Mouse (Mus musculus) C2C12 (cell line): Measurements from ENCODE around the gene Igfn1. TPM values are rescaled to one million over a fixed set of nuclear protein-coding genes. Genes with fewer than 3 reads are reported as not detected.
A peak's percentile ranks its signal among the peaks of the same experiment; 100 is the strongest.

Experiments
- H3K27me3 ChIP-seq: one replicate; pipeline ENCODE4 v1.6.1; 2011; ENCODE audit not compliant: control insufficient read depth, insufficient read depth, insufficient read length
- H3K36me3 ChIP-seq: one replicate; pipeline ENCODE4 v1.6.1; 2011; ENCODE audit not compliant: control insufficient read depth, insufficient read depth
- H3K4me3 ChIP-seq: one replicate; pipeline ENCODE4 v1.5.1; 2011; ENCODE audit warnings: mild to moderate bottlenecking, control low read depth; ENCODE audit not compliant: poor library complexity, insufficient read depth, severe bottlenecking
- H3K79me2 ChIP-seq: one replicate; pipeline ENCODE4 v1.6.1; 2011; ENCODE audit not compliant: control insufficient read depth, insufficient read depth
- H3K79me3 ChIP-seq: one replicate; pipeline ENCODE4 v1.6.1; 2011; ENCODE audit warnings: low read depth, control low read depth
- H3ac ChIP-seq: one replicate; pipeline ENCODE3; 2011; ENCODE audit warnings: low read depth; ENCODE audit not compliant: control insufficient read depth, insufficient read length
- CEBPB ChIP-seq: IDR thresholded peaks from one replicate; pipeline ENCODE4 v1.6.1; 2011; ENCODE audit warnings: low read depth, mild to moderate bottlenecking, control low read depth, moderate library complexity
- CTCF ChIP-seq: IDR thresholded peaks from one replicate; pipeline ENCODE4 v1.5.1; 2011; ENCODE audit not compliant: control insufficient read depth, insufficient read depth, insufficient read length
- FOSL1 ChIP-seq: IDR thresholded peaks from one replicate; pipeline ENCODE4 v1.8.0; 2011; ENCODE audit warnings: mild to moderate bottlenecking, low read length; ENCODE audit not compliant: poor library complexity, insufficient read depth, severe bottlenecking
- MAX ChIP-seq: IDR thresholded peaks from one replicate; pipeline ENCODE4 v1.6.1; 2011; ENCODE audit warnings: mild to moderate bottlenecking, control low read depth
- MYOD1 ChIP-seq: IDR thresholded peaks from one replicate; pipeline ENCODE4 v1.6.1; 2011; ENCODE audit warnings: low read depth; ENCODE audit not compliant: control insufficient read depth, insufficient read length
- MYOG ChIP-seq: IDR thresholded peaks from one replicate; pipeline ENCODE4 v1.6.1; 2011; ENCODE audit not compliant: control insufficient read depth, insufficient read length; ENCODE audit errors: extremely low read depth
- USF1 ChIP-seq: IDR thresholded peaks from one replicate; pipeline ENCODE4 v1.6.1; 2011; ENCODE audit warnings: low read depth, mild to moderate bottlenecking, control low read depth, moderate library complexity
- polyA plus RNA-seq: library from polyadenylated mRNA; unstranded; fragments of >200 nt; fragmentation: generic; extraction: Trizol; gene quantifications from one replicate; pipeline ENCODE4 v1.2.1, GENCODE M21; 2012; ENCODE audit warnings: missing spikeins

Gene Igfn1
- polyA plus RNA-seq, 1 experiment = 0.06 TPM

DNA sequence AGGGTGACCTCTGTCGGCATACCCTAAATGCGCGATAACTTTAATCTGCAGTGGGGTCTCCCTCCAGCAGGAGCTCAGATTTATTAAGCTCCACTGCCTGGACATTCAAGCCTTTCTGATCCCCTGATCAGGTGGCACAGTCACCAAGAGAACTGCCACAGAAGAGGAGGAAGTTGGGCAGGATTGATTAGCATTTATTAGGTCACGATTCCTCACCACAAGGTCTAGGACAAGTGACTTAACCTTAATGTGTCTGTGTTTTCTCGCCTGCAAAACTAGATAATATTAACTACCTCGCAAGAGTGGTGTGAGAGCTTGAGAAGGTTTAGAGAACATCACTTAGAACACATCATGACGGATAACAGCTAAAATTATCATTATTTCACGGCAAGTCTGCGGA, 41.8 kb upstream of the Igfn1 start:
- Histone ChIP-seq H3K36me3 (no peaks in the 10 kb centered on the region), H3K27me3 (no peaks in the 10 kb centered on the region), H3K79me3 (no peaks in the 10 kb centered on the region), H3ac (no peak overlapping the region), H3K4me3 (no peak overlapping the region), H3K79me2 (no peaks in the 10 kb centered on the region)
- no peak for TF ChIP-seq MYOG
- no peak for TF ChIP-seq USF1
- no peak for TF ChIP-seq CTCF
- no peak for TF ChIP-seq FOSL1
- TF ChIP-seq CEBPB = no peak
- TF ChIP-seq MAX = no peak
- TF ChIP-seq MYOD1 = no peak

DNA sequence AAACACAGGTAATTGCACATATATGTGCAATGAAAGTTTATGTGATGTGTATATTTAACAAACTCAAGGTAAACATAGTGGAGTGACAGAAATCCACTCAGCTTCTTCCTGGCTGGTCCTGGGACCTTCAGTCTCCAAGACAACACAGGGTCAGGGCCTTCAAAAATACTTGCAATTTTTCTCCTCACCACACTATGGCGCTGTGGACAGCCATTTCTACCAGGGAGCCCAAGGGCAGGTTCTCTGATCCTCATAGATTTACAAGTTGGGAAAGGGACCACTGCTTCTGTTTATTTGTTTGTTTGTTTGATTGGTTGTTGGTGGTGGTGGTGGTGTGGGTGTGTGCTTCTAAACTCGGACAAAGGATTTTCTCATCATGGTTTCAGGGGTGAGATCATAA, 41.3 kb upstream of the Igfn1 start:
- Histone ChIP-seq H3K27me3 (no peaks in the 10 kb centered on the region), H3ac (no peak overlapping the region), H3K36me3 (no peaks in the 10 kb centered on the region), H3K4me3 (no peak overlapping the region), H3K79me3 (no peaks in the 10 kb centered on the region), H3K79me2 (no peaks in the 10 kb centered on the region)
- TF ChIP-seq CTCF (peak; percentile 31), MAX (no peak)

DNA sequence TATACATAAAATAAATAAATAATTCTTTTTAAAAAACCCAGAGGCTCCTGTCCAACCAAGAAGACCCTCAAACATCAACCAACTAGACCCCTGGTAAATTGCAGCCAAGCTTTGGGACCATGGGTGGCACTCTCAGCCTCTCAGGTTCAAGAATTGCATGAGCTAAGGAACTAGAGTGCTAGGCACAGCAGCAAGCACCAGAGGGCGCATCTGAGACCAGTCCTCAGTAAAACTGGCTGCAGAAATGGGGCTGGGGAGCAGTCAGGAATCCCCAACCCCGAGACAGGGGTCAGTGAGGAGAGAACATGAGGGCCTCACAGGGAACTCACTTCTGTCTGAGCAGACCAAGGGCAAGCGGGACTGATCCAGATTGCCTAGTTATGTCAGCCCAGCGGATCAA, 39.6 kb upstream of the Igfn1 start:
- no peaks in the 10 kb centered on the region for H3K79me3 ChIP-seq
- H3ac ChIP-seq = no peak overlapping the region
- H3K79me2 ChIP-seq = no peaks in the 10 kb centered on the region
- no peaks in the 10 kb centered on the region for H3K27me3 ChIP-seq
- no peak overlapping the region for H3K4me3 ChIP-seq
- H3K36me3 ChIP-seq = no peaks in the 10 kb centered on the region
- TF ChIP-seq CTCF (peak; percentile 78), MYOD1 (no peak)

DNA sequence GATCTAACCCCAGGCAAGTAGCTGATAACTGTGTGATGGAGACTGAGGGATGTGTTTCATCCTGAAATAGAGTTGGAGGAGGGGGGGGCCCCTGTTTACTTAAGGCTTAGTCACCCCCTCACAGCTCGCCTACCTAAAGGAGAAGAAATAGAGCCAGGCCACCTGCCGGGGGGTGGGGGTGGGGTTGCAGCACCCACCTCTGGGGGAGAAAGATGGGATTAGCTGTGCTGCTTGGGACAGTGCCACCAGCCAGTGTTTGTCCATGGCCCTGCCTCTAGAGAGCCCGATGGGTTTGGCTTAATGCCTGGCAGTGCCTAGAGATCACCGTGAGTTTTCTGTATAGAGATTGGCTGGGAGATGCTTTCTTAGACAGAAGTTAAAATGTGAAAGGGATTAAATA, 34.7 kb upstream of the Igfn1 start:
- no peaks in the 10 kb centered on the region for H3K79me2 ChIP-seq
- no peak overlapping the region for H3ac ChIP-seq
- no peak for TF ChIP-seq CTCF
- H3K36me3 ChIP-seq = no peaks in the 10 kb centered on the region
- no peak overlapping the region for H3K4me3 ChIP-seq
- H3K79me3 ChIP-seq = no peaks in the 10 kb centered on the region
- no peaks in the 10 kb centered on the region for H3K27me3 ChIP-seq

DNA sequence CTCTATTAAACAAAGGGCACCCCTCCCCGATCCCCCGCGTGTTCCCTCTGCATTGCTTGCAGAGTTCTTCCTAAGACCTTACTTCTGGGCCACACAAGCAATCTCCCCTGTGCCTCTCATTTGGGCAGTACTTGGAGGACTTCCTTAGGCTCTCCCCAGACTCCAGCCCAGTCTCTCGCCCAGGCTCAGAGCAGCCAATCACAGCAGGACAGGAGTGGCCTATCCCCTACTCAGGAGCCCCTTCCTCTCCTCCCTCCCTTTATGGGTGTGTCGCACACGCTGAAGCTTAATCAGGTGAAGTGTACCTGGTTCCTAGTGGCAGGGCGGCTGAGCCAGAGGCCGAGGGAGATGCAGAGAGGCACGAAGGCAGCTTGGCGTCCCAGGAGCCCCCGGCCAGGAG, 34.3 kb upstream of the Igfn1 start:
- H3K27me3 ChIP-seq = no peaks in the 10 kb centered on the region
- no peak overlapping the region for H3K4me3 ChIP-seq
- TF ChIP-seq CEBPB (no peak), USF1 (no peak), CTCF (no peak), MYOD1 (no peak), FOSL1 (no peak), MYOG (no peak), MAX (no peak)
- no peaks in the 10 kb centered on the region for H3K79me2 ChIP-seq
- H3K79me3 ChIP-seq = no peaks in the 10 kb centered on the region
- no peaks in the 10 kb centered on the region for H3K36me3 ChIP-seq
- no peak overlapping the region for H3ac ChIP-seq

DNA sequence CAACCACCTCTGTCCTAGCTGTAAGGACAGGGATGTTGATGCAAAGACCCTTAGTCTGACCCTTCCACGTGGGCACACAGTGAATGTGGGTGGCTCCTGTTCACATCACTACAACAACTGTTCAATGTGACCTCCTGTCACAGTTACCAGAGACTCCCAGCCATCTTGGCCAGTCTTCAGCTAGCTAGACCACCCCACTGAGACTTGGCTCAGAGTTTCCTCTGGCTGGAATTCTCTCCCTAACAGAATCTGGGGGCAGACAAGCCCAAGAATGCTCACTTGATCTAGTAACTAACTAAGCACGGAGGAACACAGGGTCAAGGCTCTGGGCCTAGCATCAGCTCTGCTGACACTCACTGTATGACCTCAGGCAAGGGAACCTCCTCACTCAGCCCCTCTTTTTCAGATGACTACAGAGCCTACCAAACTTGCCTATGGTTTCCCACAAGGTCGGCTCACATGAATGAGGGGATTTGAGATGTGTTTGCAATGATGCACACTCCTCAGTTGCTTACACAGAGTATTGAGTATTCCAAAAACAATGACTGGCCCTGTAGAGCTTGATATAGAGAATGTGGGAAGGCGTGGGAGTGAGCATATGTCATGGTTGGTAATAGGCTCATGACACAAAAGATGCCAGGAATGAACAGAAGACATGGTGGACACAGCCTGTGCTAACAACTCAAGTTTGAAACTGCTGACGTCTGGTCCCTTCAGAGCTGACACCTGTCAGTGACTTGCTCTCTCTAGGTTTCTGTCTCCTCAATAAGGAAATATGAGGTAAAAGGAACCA, 32.8 kb upstream of the Igfn1 start:
- no peaks in the 10 kb centered on the region for H3K79me3 ChIP-seq
- H3K36me3 ChIP-seq = no peaks in the 10 kb centered on the region
- no peak for TF ChIP-seq MYOD1
- TF ChIP-seq CTCF = no peak
- TF ChIP-seq MYOG = no peak
- TF ChIP-seq USF1 = no peak
- no peak for TF ChIP-seq CEBPB
- no peak for TF ChIP-seq FOSL1
- no peak for TF ChIP-seq MAX
- H3K79me2 ChIP-seq = no peaks in the 10 kb centered on the region
- H3ac ChIP-seq = no peak overlapping the region
- H3K4me3 ChIP-seq = no peak overlapping the region
- no peaks in the 10 kb centered on the region for H3K27me3 ChIP-seq

DNA sequence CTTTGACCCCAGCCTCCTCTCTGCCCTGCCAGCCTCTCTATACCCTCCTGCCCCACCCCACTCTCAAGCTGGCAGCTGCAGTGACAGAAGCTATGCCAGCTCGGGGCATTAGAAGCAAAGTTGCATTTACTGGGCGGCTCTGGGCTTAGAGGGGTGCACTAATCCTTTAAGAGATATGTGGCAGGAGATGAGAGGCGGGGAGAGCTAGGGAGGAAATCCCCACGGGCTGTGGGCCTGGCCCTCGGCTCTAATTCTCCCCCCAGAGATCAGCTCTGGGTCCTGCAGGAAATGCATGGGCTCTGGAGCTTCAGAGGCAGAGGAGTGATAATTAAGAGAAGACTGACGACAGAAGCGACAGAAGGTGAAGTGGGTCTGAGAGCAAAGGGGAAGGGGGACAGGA, 26.8 kb upstream of the Igfn1 start:
- Histone ChIP-seq H3K4me3 (no peak overlapping the region), H3K27me3 (no peaks in the 10 kb centered on the region), H3K36me3 (no peaks in the 10 kb centered on the region), H3K79me2 (no peaks in the 10 kb centered on the region), H3ac (no peak overlapping the region), H3K79me3 (no peaks in the 10 kb centered on the region)
- no peak for TF ChIP-seq CTCF
- TF ChIP-seq CEBPB = no peak
- no peak for TF ChIP-seq MYOD1
- TF ChIP-seq FOSL1 = no peak
- no peak for TF ChIP-seq MAX
- TF ChIP-seq USF1 = no peak
- TF ChIP-seq MYOG = no peak
